Mouse (Mus musculus): ENCODE measurements around the gene Frrs1. TPM values are rescaled to one million over a fixed set of nuclear protein-coding genes. Genes with fewer than 3 reads are reported as not detected.

The Frrs1 gene
- total and polyA plus RNA-seq, 3 experiments, result 2.4 to 3.6 (median 3.2) TPM

DNA sequence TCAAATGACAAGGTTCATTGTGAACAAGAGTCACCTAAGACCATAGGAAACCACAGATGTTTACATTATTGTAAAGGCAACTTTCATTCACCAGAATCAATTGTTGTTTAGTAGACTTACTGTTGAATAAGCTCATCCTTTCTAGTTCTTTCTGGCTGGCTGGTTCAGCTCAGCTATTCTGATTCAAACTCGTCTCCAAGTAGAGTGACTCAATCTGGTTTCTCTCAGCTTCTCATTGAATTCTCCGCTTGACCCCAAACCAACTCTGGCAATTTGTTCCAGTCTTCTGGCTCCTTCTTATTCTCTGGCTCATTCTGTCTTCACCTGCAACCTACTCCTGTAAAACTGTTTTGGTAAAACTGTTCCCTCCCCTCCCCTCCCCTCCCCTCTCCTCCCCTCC lies 18.0 kb upstream of the Frrs1 start:
- WGBS, result 89% methylated on average over 2 of the region's 2 CpGs
- Histone ChIP-seq H3K36me3 (ENCODE audit: control insufficient read depth, insufficient read depth, low read length) (no peaks in the 10 kb centered on the region), H3K27me3 (ENCODE audit: control insufficient read depth, insufficient read depth, low read length) (no peaks in the 10 kb centered on the region), H3K4me3 (no peak overlapping the region), H3K9ac (ENCODE audit: low read depth, low read length) (no peak overlapping the region), H3K27ac (no peak overlapping the region), H3K4me1 (ENCODE audit: control insufficient read depth, insufficient read depth, low read length) (no peaks in the 10 kb centered on the region), H3K79me2 (replicated peaks; ENCODE audit: control insufficient read depth, insufficient read depth, low read length) (no peaks in the 10 kb centered on the region)
- no peak for TF ChIP-seq EP300 (IDR thresholded peaks at IDR 0.05; ENCODE audit: insufficient read depth, low read depth, low read length)
- no peak for TF ChIP-seq CTCF (IDR thresholded peaks at IDR 0.05)
- TF ChIP-seq POLR2A (IDR thresholded peaks at IDR 0.05; ENCODE audit: insufficient read depth, low read depth, low read length), result no peak
- DNase-seq, result no peak
- intact Hi-C loops (cut with DNase I), result no loop called here

GRCm38 (mm10) chr3:116844880-116845579 lies 14.2 kb upstream of the Frrs1 start:
- 74% methylated on average over 10 of the region's 10 CpGs for WGBS
- no peak for DNase-seq
- no peaks in the 10 kb centered on the region for H3K79me2 ChIP-seq (replicated peaks; ENCODE audit: control insufficient read depth, insufficient read depth, low read length)
- H3K4me3 ChIP-seq, result no peak overlapping the region
- TF ChIP-seq CTCF (IDR thresholded peaks at IDR 0.05), result no peak
- TF ChIP-seq EP300 (IDR thresholded peaks at IDR 0.05; ENCODE audit: insufficient read depth, low read depth, low read length), result no peak
- TF ChIP-seq POLR2A (IDR thresholded peaks at IDR 0.05; ENCODE audit: insufficient read depth, low read depth, low read length), result no peak
- H3K27ac ChIP-seq, result no peak overlapping the region
- H3K4me1 ChIP-seq (ENCODE audit: control insufficient read depth, insufficient read depth, low read length), result no peaks in the 10 kb centered on the region
- no peaks in the 10 kb centered on the region for H3K27me3 ChIP-seq (ENCODE audit: control insufficient read depth, insufficient read depth, low read length)
- intact Hi-C loops (cut with DNase I), result no loop called here
- no peak overlapping the region for H3K9ac ChIP-seq (ENCODE audit: low read depth, low read length)
- no peaks in the 10 kb centered on the region for H3K36me3 ChIP-seq (ENCODE audit: control insufficient read depth, insufficient read depth, low read length)

DNA sequence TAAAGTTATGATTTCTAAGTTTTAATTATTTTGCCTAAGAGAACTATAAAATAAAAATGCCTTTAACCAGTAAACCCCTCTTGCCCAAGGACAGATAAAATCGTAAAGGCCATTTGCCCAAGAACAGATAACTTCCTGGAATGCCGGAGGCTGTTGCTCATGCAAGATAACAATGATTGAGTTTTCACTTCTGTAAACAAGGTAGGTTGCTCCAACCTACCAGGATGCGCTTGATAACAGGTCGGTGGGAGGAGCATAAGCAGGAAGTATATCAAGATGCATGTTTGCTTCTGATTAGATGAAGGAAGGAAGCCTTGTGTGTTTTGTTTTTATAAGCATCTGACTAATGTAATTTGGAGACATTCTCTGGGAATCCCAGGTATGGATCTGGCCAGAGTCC lies 13.2 kb upstream of the Frrs1 start:
- Histone ChIP-seq H3K4me1 (ENCODE audit: control insufficient read depth, insufficient read depth, low read length) (no peaks in the 10 kb centered on the region), H3K4me3 (no peak overlapping the region), H3K9ac (ENCODE audit: low read depth, low read length) (no peak overlapping the region), H3K79me2 (replicated peaks; ENCODE audit: control insufficient read depth, insufficient read depth, low read length) (no peaks in the 10 kb centered on the region), H3K27me3 (ENCODE audit: control insufficient read depth, insufficient read depth, low read length) (no peaks in the 10 kb centered on the region), H3K36me3 (ENCODE audit: control insufficient read depth, insufficient read depth, low read length) (no peaks in the 10 kb centered on the region), H3K27ac (no peak overlapping the region)
- TF ChIP-seq CTCF (IDR thresholded peaks at IDR 0.05) (no peak), POLR2A (IDR thresholded peaks at IDR 0.05; ENCODE audit: insufficient read depth, low read depth, low read length) (no peak), EP300 (IDR thresholded peaks at IDR 0.05; ENCODE audit: insufficient read depth, low read depth, low read length) (no peak)
- no peak for DNase-seq
- 24% methylated on average over 4 of the region's 4 CpGs for WGBS
- intact Hi-C loops (cut with DNase I), result no loop called here

DNA sequence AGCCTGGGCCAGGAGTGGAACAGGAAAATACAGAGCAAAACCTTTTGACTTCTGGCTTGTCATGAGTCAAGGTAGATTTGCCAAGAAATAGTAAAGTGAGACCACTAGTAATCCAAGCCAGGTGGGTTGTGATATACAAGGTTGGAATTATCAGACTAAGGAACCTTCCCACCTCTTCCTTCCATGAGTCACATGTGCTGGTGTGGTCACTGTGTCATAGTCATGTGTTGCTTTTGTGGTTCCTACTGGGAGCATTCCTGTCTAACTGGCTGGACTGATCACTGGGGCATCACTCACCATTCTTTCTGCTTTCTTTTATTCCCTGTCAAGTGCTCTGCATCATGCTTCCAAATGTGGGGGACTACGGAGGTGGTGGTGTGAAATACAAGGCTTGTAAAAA lies 11.2 kb upstream of the Frrs1 start:
- DNase-seq, result no peak

DNA sequence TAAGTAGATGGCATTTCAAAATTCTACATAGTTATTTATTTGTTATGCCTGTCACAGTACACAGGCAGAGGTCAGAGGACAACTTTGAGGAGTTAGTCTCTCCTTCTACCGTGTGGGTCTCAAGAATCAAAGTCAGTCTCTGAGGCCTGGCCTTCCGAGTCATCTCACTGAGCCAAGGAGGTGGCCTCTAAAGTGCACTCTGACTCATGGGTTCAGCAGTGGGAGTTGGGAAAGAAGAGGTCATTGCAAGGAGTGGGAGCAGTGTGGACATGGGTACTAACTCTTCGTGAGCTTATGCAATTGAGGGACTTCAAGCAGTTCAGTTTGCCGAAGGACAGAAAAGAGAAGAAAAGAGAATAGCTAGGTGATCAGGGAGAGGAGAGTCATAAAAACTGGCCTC lies 10.3 kb upstream of the Frrs1 start:
- no peak overlapping the region for H3K27ac ChIP-seq
- TF ChIP-seq EP300 (IDR thresholded peaks at IDR 0.05; ENCODE audit: insufficient read depth, low read depth, low read length) (no peak), POLR2A (IDR thresholded peaks at IDR 0.05; ENCODE audit: insufficient read depth, low read depth, low read length) (no peak)
- 73% methylated on average over 4 of the region's 4 CpGs for WGBS

More for the DNA sequence above, 11.2 kb upstream of the Frrs1 start:
- H3K4me3 ChIP-seq, result no peak overlapping the region
- H3K27ac ChIP-seq, result no peak overlapping the region
- no peaks in the 10 kb centered on the region for H3K79me2 ChIP-seq (replicated peaks; ENCODE audit: control insufficient read depth, insufficient read depth, low read length)
- intact Hi-C loops (cut with DNase I), result no loop called here
- no peak for TF ChIP-seq CTCF (IDR thresholded peaks at IDR 0.05)
- TF ChIP-seq POLR2A (IDR thresholded peaks at IDR 0.05; ENCODE audit: insufficient read depth, low read depth, low read length), result no peak
- no peak for TF ChIP-seq EP300 (IDR thresholded peaks at IDR 0.05; ENCODE audit: insufficient read depth, low read depth, low read length)
- no peaks in the 10 kb centered on the region for H3K4me1 ChIP-seq (ENCODE audit: control insufficient read depth, insufficient read depth, low read length)
- H3K9ac ChIP-seq (ENCODE audit: low read depth, low read length), result no peak overlapping the region
- H3K36me3 ChIP-seq (ENCODE audit: control insufficient read depth, insufficient read depth, low read length), result no peaks in the 10 kb centered on the region
- H3K27me3 ChIP-seq (ENCODE audit: control insufficient read depth, insufficient read depth, low read length), result no peaks in the 10 kb centered on the region
- WGBS, result 100% methylated on average over 1 of the region's 1 CpGs

DNA sequence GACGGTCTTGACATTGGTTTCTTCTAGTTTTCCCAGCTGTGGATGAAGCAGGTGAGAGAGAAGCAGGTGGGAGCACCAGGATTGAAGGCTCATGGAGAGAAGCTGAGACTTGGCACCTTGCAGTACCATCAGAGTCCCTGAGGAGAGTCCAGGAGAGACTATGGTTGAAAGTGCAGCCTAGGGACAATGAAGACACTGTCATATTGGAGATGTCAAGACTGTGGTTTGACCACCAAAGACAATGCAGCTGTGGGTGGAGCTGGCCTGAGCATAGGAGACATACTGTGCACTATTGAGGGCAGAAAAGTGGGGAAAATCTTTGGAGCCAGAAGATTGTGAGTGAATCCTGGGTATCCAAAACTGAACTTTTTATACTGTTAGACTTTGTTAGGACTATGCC lies 8.9 kb upstream of the Frrs1 start:
- H3K4me1 ChIP-seq (ENCODE audit: control insufficient read depth, insufficient read depth, low read length), result no peaks in the 10 kb centered on the region
- intact Hi-C loops (cut with DNase I), result no loop called here
- TF ChIP-seq EP300 (IDR thresholded peaks at IDR 0.05; ENCODE audit: insufficient read depth, low read depth, low read length) (no peak), CTCF (IDR thresholded peaks at IDR 0.05) (no peak), POLR2A (IDR thresholded peaks at IDR 0.05; ENCODE audit: insufficient read depth, low read depth, low read length) (no peak)
- no peak overlapping the region for H3K9ac ChIP-seq (ENCODE audit: low read depth, low read length)
- H3K27me3 ChIP-seq (ENCODE audit: control insufficient read depth, insufficient read depth, low read length), result no peaks in the 10 kb centered on the region
- 65% methylated on average over 1 of the region's 1 CpGs for WGBS
- H3K4me3 ChIP-seq, result no peak overlapping the region
- H3K79me2 ChIP-seq (replicated peaks; ENCODE audit: control insufficient read depth, insufficient read depth, low read length), result no peaks in the 10 kb centered on the region
- H3K27ac ChIP-seq, result no peak overlapping the region
- H3K36me3 ChIP-seq (ENCODE audit: control insufficient read depth, insufficient read depth, low read length), result no peaks in the 10 kb centered on the region
- no peak for DNase-seq

More for the DNA sequence above, 10.3 kb upstream of the Frrs1 start:
- no peak overlapping the region for H3K4me3 ChIP-seq
- H3K4me1 ChIP-seq (ENCODE audit: control insufficient read depth, insufficient read depth, low read length), result no peaks in the 10 kb centered on the region
- intact Hi-C loops (cut with DNase I), result no loop called here
- H3K79me2 ChIP-seq (replicated peaks; ENCODE audit: control insufficient read depth, insufficient read depth, low read length), result no peaks in the 10 kb centered on the region
- no peaks in the 10 kb centered on the region for H3K36me3 ChIP-seq (ENCODE audit: control insufficient read depth, insufficient read depth, low read length)
- H3K27me3 ChIP-seq (ENCODE audit: control insufficient read depth, insufficient read depth, low read length), result no peaks in the 10 kb centered on the region
- H3K9ac ChIP-seq (ENCODE audit: low read depth, low read length), result no peak overlapping the region
- DNase-seq, result no peak
